Mouse (Mus musculus) lung, postnatal 0 days (tissue): Measurements from ENCODE around the gene Gm27021. TPM values are rescaled to one million over a fixed set of nuclear protein-coding genes. Genes with fewer than 3 reads are reported as not detected.

Source experiments
- ATAC-seq: fragments of 200-750 bp; cut with Nextera tagmentation; 2 replicates; pipeline ENCODE4 v1.8.0; 2017; ENCODE audit warnings: moderate library complexity
- DNase-seq: peaks from one replicate; pipeline ENCODE4 v3.0.0-alpha.2; 2016; ENCODE audit warnings: low spot score
- H3K27ac ChIP-seq: fragments of 300-500 bp; sonication (generic); 2 replicates; pipeline ENCODE4 v1.5.1; 2014; ENCODE audit warnings: antibody characterized with exemption, mild to moderate bottlenecking, low read length, mixed read lengths
- H3K27me3 ChIP-seq: fragments of 300-500 bp; sonication (generic); replicated peaks from 2 replicates; pipeline ENCODE4 v1.6.1; 2014; ENCODE audit warnings: low read length, mixed read lengths; ENCODE audit not compliant: insufficient read depth
- H3K36me3 ChIP-seq: fragments of 300-500 bp; sonication (generic); 2 replicates; pipeline ENCODE4 v1.6.1; 2014; ENCODE audit warnings: low read length, mixed read lengths; ENCODE audit not compliant: insufficient read depth
- H3K4me1 ChIP-seq: fragments of 300-500 bp; sonication (generic); 2 replicates; pipeline ENCODE4 v1.6.1; 2014; ENCODE audit warnings: antibody characterized with exemption, low read depth, low read length, mixed read lengths; ENCODE audit not compliant: insufficient read depth
- H3K4me2 ChIP-seq: fragments of 300-500 bp; sonication (generic); replicated peaks from 2 replicates; pipeline ENCODE4 v1.6.1; 2014; ENCODE audit warnings: low read depth, mild to moderate bottlenecking, low read length, moderate library complexity, mixed read lengths
- H3K4me3 ChIP-seq: fragments of 300-500 bp; sonication (generic); 2 replicates; pipeline ENCODE4 v1.5.1; 2014; ENCODE audit warnings: low read depth, low read length
- H3K9ac ChIP-seq: fragments of 300-500 bp; sonication (generic); replicated peaks from 2 replicates; pipeline ENCODE4 v1.6.1; 2014; ENCODE audit warnings: low read depth, mild to moderate bottlenecking
- H3K9me3 ChIP-seq: fragments of 300-500 bp; sonication (generic); 2 replicates; pipeline ENCODE4 v1.6.1; 2016; ENCODE audit warnings: low read length, mixed read lengths
- CTCF ChIP-seq: IDR thresholded peaks from 2 replicates; pipeline ENCODE4 v1.5.1; 2016; ENCODE audit warnings: antibody characterized with exemption, mild to moderate bottlenecking
- EP300 ChIP-seq: IDR thresholded peaks from 2 replicates; pipeline ENCODE4 v1.6.1; 2016; ENCODE audit warnings: antibody characterized with exemption, mild to moderate bottlenecking, control low read depth
- WGBS: fragments of 180-500 bp; shearing (Covaris S2); extraction: QIAGEN DNeasy Blood & Tissue Kit; methylation state at CpG from one replicate; pipeline ENCODE4 v1.1.7; 2014; 5-methylcytosine and 5-hydroxymethylcytosine counted together
- polyA plus RNA-seq: library from polyadenylated mRNA; unstranded; fragments of >200 nt; fragmentation: Nextera tagmentation; extraction: Ambion mirVana; gene quantifications from 2 replicates; pipeline ENCODE4 v1.2.1, GENCODE M21; 2015

Gene Gm27021
- polyA plus RNA-seq, 1 experiment from 2014 or later = 1.3 TPM

DNA sequence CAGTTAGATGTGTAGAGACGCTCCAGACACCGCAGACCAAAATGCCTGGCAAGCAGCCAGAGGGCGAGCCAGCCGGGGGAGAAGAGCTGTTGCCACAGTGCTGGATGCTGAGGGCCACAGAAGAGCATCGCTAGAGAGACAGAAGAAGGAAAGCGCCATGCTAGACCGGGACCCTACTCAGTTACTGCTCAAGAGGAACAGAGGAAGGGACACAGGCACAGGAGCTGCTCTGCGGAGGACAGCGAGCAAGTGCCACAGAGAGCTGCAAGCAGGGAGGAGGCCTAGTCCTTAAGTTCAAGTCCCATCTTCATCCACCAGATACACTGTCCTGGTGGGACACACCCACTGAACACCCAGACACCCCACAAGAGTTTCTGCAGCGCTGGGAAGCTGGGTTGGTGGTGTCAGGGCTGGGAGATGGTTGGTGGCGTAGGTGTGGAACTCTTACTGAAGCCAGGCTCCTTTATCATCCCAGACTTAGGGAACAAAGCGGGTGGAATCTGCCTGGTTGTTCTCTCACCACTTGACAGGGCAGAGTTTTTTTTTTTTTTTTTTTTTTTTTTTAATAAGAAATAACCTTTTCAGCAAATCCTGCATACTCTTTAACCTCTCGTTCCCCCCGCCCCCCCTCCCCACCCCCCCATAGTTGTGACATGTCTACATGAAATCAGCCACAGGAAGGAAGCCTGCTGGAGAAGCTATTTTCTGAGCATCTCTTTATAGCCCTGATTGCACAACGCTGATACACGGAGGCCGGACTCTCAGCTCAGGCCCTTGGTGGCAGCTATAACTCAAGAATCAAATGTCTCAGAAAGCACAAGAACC, 29.5 kb upstream of the Gm27021 start:
- no peak overlapping the region for H3K4me2 ChIP-seq
- H3K4me3 ChIP-seq = no peak overlapping the region
- TF ChIP-seq CTCF (no peak), EP300 (no peak)
- ATAC-seq (no peak), DNase-seq (peak; percentile 78)
- H3K27me3 ChIP-seq = no peaks in the 10 kb centered on the region
- no peaks in the 10 kb centered on the region for H3K36me3 ChIP-seq
- H3K9ac ChIP-seq = no peak overlapping the region
- 43% methylated on average over 16 of the region's 17 CpGs for whole genome bisulfite sequencing
- peaks cover 13% of the 10 kb centered on the region for H3K4me1 ChIP-seq
- no peaks in the 10 kb centered on the region for H3K9me3 ChIP-seq
- peak overlapping the region; percentile 60 for H3K27ac ChIP-seq

DNA sequence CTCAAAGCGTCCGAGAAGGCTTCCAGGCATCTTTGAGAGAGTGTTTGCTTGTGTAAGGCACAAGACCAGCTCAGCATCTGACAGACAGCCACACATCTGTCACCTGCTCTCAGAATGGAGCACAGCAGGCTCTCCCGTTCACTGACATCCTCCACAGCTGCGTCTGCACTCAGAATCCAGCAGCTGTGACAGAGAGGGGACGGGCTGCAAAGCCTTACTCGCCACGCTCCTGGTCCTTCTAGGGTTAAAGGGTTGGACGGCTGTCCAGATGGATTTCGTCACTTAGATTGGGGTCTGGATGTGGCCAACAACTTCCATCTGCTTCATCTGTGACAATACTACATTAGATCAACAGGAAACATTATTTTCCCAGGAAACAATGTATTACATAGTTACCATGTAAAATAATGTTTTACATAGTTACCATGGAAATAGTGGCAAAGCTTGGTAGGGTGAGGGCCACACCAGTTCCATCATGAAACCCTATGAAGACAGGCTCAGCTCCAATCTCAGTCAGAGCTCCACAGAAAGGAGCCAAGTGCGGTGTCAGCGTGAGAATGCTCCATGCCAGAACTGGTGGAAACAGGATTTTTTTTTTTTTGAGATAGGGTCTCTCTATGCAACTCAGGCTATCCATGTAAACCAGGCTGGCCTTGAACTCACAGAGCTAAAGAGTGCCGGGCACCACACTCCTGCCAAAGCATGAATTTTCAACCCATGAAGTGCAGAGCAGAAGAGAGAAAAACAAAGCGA, 28.7 kb upstream of the Gm27021 start:
- WGBS = 31% methylated on average over 13 of the region's 13 CpGs
- Histone ChIP-seq H3K36me3 (no peaks in the 10 kb centered on the region), H3K4me1 (peaks cover 13% of the 10 kb centered on the region), H3K4me3 (no peak overlapping the region), H3K9me3 (no peaks in the 10 kb centered on the region), H3K27ac (peak overlapping the region; percentile 60), H3K27me3 (no peaks in the 10 kb centered on the region), H3K4me2 (no peak overlapping the region), H3K9ac (no peak overlapping the region)
- peak; percentile 70 for ATAC-seq
- DNase-seq = peak; percentile 93
- TF ChIP-seq CTCF (no peak), EP300 (peak; percentile 82)

DNA sequence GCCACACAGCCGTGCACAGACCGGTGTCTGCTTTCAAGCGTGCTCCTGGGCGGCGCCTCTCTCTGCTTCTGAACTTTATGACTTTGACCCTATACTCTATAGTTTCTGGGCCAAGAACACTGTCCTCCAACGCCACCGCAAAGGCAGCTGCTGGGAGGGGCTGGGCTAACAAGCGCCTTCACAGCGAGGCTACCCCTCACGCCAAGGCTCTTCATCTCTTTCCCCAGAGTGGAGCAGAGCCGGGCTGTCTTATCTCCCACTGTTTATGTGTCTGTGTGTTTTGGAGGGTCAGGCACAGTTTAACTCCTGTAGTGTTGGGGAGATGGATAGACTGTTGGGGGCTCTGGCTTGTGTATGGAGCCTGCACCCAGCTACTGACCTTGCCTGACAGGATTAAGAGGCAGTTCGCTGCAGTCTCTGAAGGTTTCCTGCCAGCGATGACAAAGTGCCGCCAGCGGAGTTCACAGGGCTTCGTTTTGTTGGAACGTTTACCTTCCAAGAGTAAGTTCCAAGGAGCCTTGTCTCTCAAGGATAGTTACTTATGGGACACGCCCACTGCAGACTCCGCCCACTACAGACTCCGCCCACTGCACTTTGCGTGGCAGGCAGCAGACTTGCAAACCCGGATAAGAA, 26.1 kb upstream of the Gm27021 start:
- DNase-seq = peak; percentile 81
- no peak for TF ChIP-seq EP300
- no peak for TF ChIP-seq CTCF
- no peak overlapping the region for H3K4me3 ChIP-seq
- no peaks in the 10 kb centered on the region for H3K27me3 ChIP-seq
- 12% methylated on average over 22 of the region's 22 CpGs for WGBS
- no peaks in the 10 kb centered on the region for H3K36me3 ChIP-seq
- peak overlapping the region; percentile 25; the same call in 1 of the 2 replicates for H3K4me2 ChIP-seq
- H3K4me1 ChIP-seq = peaks cover 8% of the 10 kb centered on the region
- H3K9ac ChIP-seq = no peak overlapping the region
- no peaks in the 10 kb centered on the region for H3K9me3 ChIP-seq
- H3K27ac ChIP-seq = no peak overlapping the region
- peak; percentile 66 for ATAC-seq

- ATAC-seq (no peak), DNase-seq (no peak)
- TF ChIP-seq EP300 (no peak), CTCF (no peak)
- no peak overlapping the region for H3K27ac ChIP-seq
- 49% methylated on average over 4 of the region's 4 CpGs for WGBS
- no peaks in the 10 kb centered on the region for H3K36me3 ChIP-seq
- H3K4me2 ChIP-seq = no peak overlapping the region
- no peak overlapping the region for H3K9ac ChIP-seq
- no peak overlapping the region for H3K4me3 ChIP-seq
- H3K9me3 ChIP-seq = no peaks in the 10 kb centered on the region
- peaks cover 5% of the 10 kb centered on the region; the same call in 1 of the 2 replicates for H3K4me1 ChIP-seq
- no peaks in the 10 kb centered on the region for H3K27me3 ChIP-seq
Observed at GRCm38 (mm10) chr8:120692934-120693333, 25.1 kb upstream of the Gm27021 start.

DNA sequence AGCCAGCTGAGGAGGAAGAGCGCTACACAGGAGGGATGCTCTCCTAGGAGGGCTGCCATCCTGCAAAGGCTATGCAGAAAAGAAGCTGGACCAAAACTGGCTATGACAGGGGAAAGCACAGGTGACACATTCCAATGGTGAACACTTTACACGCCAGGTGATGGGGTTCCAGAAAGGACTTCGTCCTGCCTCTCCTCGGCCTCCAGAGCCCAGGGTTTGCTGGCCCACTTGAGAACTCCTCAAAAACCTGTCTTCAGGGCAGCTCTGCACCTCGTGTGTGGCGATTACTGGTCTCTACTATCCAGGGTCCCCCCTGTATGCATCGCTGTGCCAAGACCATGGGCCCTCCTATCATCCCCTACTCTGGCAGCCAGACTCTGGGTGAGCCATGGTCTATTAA, 20.6 kb upstream of the Gm27021 start:
- DNase-seq (no peak), ATAC-seq (no peak)
- H3K27me3 ChIP-seq = no peaks in the 10 kb centered on the region
- WGBS = 77% methylated on average over 7 of the region's 7 CpGs
- no peak overlapping the region for H3K4me2 ChIP-seq
- H3K4me1 ChIP-seq = 0 out of 2 replicates have a peak, but pooled peaks cover 3% of the 10 kb centered on the region
- H3K27ac ChIP-seq = no peak overlapping the region
- H3K36me3 ChIP-seq = no peaks in the 10 kb centered on the region
- no peaks in the 10 kb centered on the region for H3K9me3 ChIP-seq
- no peak overlapping the region for H3K9ac ChIP-seq
- TF ChIP-seq EP300 (no peak), CTCF (no peak)
- H3K4me3 ChIP-seq = no peak overlapping the region

DNA sequence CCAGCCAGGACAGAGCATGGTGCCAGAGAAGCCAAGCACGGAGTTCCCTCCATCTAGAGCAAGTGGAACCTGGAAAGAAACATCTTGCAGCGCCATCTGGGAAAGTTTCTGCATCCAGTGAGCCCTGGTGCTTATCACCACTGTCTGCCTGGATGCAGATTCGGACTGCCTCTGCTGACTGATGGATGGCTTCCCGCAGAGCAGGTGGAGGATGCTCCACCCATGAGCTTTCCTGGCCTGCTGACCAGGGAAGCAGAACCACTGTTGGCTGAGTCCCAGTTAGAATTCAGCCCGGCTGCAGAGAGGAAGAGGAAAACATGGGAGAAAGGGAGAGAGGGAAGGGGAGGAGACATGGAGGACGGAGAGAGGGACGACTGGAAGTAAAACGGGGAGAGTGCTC, 19.9 kb upstream of the Gm27021 start:
- 53% methylated on average over 8 of the region's 8 CpGs for WGBS
- Histone ChIP-seq H3K4me1 (0 out of 2 replicates have a peak, but pooled peaks cover 3% of the 10 kb centered on the region), H3K4me3 (no peak overlapping the region), H3K9ac (no peak overlapping the region), H3K4me2 (no peak overlapping the region), H3K27ac (no peak overlapping the region), H3K36me3 (no peaks in the 10 kb centered on the region), H3K9me3 (no peaks in the 10 kb centered on the region), H3K27me3 (no peaks in the 10 kb centered on the region)
- no peak for TF ChIP-seq CTCF
- ATAC-seq = no peak
- DNase-seq = no peak
